Mouse (Mus musculus) cerebellum, adult 8-10 months (tissue): ENCODE results near the gene Gamt.

Experiments used
- DNase-seq: peaks from one replicate; pipeline ENCODE4 v3.0.0; 2022

Gene Gamt

DNA sequence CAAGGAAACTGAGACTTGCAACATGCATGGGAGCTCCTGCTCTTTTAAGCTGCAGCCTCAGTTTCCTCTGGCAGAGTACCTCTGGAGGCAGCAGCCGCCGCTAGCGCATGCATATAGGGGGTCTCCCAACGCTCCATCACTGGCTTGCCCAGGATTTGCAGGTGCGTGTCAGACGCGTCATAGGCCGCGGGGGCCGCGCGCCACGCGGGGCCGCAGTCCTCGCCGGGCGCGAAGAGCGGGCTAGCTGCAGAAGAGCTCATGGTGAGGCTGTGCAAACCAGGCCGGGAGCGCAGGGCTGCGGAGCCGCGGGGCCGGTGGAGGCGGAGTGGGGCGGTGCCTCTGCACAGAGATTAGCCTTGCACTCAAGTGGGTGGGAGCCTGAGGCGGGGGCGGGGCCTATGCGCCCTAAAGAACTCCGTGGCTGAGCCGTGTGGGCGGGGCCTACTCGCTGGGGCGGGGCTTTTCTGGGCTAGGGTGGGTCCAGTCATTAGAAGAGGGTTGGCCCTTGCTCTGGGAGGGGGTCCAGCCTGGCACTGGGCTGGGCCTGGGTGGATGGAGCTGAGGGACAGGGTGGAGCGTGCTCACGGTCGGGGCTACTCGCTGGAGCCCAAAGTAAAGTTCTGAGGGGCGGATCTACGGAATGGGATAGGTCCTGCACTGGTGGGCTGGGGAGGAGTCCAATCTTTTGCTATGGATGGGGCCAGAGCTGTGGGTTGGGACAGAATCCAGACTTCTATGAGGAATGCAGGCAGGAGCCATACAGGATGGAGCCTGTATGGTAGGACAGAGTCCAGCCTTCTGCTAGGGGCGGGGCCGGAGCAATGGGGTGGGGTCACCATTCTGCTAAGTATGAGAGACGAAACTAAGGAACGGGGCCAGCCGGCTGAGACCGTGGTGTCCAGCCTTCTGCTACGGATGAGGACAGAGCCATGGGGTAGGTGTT lies at the start of gene Gamt, which contains the start of gene Dazap1:
Gamt (minus strand) TSS at position 371 of the 943 bp plus-strand sequence.
Dazap1 (plus strand) TSS at position 845 of the 943 bp plus-strand sequence.
- DNase-seq, result peak; percentile 92

- DNase-seq, result no peak
These were observed 44.0 kb upstream of the Gamt start for GRCm38 (mm10) chr10:80304862-80305261.

DNA sequence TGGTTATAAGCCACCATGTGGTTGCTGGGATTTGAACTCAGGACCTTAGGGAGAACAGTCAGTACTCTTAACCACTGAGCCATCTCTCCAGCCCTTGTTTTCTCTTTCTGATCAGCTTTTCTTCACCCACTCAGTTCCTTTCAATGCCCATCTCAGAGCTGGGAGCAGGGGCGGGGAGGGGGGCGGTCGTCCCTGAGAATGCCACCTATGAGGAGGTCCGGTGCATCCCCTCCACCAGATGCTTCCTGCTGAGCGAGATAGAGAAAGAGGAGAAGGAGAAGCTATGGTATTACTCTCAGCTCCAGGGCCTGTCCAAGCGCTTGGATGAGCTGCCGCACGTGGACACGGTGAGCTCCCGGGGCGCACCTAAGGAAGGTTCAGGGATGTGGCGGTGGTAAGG lies 43.6 kb upstream of the Gamt start:
- DNase-seq, result no peak

- DNase-seq, result no peak
These were observed 41.7 kb upstream of the Gamt start for GRCm38 (mm10) chr10:80302471-80302881.

DNA sequence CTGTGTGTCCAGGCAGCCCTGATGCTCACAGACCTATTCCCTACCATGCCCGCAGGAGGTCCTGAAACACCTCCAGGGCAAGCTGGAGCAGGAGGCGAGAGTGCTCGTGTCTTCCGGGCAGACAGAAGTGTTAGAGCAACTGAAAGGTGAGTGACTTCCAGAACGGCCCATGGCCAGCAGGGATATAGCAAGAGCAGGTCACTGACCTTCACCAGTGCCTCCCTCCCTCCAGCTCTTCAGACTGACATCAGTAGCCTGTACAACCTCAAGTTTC lies 41.2 kb upstream of the Gamt start:
- DNase-seq, result no peak

DNA sequence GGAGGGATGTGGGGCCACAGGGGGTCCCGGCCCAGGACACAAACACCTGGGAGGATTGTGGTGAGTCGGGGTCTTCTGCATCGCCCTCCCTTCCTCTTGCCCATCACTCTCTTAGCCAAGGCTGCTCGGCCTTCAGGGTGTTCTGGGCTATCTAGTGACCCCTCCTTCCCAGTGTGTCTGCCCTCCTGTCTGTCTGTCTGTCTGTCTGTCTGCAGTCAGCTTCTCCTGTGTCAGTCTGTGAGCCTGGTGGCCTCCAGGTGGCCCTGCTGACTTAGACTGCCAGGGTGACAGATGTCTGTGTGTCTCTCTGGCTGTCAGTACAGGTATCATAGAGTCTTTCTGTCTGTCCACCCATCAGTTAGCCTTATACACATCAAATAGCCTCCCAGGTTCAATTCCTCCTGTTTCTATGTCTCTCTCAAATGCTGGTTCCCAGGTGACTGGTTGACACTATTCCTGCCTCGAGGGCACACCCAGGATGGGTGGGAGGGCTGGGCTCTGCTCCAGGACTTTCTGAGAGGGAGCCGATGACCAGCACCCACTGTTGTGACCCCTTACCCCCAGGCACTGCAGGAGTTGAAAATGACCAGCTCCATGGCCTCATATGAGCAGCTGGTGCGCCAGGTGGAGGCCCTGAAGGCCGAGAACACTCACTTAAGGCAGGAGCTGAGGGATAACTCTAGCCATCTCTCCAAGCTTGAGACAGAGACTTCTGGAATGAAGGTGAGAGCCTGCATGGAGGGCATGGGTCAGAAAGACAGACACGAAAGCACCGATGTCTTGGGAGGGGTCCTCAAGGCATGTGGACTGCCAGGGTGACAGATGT lies 40.7 kb upstream of the Gamt start:
- DNase-seq, result no peak

DNA sequence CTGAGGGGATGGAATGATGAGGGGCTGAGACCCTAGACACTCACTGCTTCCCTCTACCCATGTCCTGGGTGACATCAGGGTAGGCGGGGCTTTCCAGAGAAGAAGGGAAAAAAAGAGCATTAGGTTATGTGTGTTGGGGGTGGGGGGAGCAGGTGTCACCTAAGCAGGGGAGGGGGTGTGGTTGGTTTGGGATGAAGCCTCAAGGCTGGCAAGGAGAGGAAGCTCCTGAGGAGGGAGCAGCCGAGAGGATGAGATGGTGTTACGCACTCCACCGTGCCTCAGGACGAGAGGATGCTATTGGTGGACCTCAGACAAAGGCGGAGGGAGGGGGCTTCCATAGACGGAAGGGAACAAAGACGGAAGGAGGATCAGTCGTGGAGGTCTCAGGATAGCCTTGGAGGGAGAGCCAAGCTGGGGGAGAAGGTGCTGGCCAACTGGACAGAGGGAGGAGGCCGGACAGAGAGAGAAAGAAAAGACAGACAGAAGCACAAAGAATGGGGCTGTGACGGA lies 39.9 kb upstream of the Gamt start:
- DNase-seq, result no peak

GRCm38 (mm10) chr10:80299824-80300223 lies 39.0 kb upstream of the Gamt start:
- no peak for DNase-seq

GRCm38 (mm10) chr10:80299301-80299700 lies 38.5 kb upstream of the Gamt start:
- DNase-seq, result no peak

- DNase-seq, result peak; percentile 91
These were observed 37.9 kb upstream of the Gamt start for GRCm38 (mm10) chr10:80298571-80299281.

DNA sequence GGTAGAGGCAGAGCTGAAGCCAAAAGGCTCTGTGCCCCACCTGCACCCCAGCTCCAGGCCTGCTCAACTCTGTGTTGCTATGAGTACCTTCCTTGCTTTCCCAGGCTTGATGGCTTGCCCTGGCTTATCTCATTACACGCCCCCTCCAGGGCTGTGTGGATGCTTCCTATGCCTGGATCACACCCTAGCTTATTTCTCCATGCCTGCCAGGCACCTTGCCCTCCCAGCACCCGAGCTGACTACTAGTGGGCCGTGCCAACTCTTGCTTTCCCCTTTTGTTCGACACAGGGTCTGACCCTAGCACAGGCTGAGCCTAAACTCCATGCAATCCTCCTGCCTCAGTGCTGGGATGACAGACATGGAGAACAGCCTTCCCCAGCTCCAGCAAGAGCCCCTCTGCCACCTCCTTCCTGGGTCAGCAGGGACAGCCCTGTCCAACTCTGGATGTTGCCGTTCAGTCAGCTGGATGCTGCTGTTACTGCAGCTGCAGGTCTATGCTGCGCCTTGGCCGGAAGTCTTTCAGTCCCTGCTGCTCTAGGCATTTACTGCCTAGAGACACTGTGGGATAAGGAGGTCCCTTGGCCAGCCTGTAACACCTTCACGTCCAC lies 36.8 kb upstream of the Gamt start:
- no peak for DNase-seq

DNA sequence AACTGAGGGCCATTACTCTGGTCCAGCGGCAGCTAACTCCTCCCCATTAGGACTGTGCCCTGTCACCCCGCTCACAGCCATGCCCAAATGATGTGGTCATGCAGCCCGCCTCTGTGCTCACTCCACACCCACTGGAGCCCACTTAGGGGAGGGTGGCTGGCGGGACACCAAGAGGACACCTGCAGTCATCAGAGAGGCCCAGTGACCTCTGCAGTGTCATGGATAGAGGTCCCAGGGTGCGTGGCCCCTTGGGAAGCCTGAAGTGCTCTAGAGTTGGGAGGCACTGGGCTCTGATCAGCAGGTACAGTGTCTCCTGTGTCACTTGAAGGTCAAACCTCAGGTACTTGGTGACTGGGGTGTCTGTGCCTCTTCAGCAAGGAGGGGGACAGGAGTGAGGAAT lies 36.0 kb upstream of the Gamt start:
- no peak for DNase-seq

DNA sequence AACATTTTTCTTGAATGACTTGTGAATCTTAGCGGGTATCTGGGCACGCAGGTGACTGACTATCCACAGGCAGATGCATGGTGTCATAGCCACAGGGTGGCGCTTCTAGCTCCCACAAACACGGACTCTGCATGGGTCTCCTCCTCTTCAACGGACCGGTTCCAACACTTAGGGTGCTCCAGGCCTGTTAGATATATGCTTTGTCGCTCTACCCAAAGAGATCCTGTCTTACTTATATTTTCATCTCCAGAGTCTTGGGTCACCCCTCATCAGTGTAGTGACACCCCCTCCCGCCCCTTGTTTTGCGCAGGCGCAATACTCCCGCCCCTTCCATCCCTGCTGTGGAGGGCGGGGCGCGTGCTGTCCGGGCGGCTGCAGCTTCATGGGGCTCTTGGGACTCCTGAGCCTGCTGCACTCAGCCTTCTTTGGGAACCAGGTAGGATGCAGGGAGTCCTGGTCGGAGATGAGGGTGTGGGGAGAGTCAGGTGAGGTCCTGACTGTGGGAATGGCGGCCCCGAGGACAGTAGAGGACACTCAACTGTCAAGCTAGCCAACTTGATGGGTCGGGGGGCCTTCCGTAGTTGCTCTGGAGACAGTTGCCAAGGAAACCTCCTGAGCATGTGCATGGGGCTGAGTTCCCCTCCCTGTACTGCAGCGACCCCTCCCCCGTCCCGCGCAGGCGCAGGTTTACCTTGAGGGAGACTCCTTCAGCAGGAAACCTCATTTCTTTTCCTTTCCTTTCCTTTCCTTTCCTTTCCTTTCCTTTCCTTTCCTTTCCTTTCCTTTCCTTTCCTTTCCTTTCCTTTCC lies 35.0 kb upstream of the Gamt start, which contains the start of gene Apc2:
Apc2 (plus strand) TSS at position 360 of the 808 bp plus-strand sequence.
- DNase-seq, result peak; percentile 86

DNA sequence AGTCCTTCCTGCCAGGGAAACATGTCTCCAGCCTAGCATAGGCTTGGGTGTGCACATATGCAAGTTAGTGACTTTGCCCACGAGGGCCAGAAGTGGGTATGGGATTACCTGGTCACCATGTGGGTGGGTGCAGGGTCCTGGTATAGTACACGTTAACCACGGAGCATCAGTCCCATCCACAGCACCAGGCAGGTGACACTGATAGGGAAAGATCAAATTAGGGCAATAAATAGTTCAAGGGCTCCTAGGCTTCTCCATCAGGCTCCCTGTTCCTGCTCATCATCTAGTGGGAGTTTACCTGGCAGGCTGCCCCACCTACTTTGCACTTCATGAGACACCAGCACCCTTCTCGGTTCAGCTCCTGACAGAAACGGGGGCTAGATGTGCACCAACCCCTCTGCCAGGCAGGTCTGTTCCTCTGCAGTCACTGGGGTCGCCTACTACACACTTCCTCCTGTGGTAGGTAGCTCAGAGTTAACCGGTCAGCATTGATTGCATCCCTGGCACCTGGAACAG lies 34.0 kb upstream of the Gamt start:
- DNase-seq, result no peak

DNA sequence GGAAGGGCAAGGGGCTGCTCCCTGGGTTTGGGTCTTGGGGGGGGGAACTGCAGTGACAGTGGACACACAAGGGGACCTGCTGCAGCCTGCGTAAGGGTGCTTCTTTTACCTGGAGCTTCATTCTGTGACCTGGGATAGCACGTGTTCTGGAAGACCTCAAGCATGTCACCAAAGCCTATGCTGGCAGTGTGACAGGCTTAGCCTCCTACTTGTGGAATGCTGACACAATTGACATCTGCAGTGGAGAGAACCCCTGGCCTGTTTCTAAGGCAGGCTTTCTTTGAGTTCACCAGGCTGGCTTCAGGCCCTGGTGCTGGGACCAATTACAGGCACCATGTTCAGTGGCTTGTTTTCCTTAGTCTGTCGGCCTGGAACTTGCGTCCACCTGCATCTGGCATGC lies 33.5 kb upstream of the Gamt start:
- DNase-seq, result no peak

GRCm38 (mm10) chr10:80293325-80293724 lies 32.5 kb upstream of the Gamt start:
- no peak for DNase-seq

GRCm38 (mm10) chr10:80292251-80293146 lies 31.7 kb upstream of the Gamt start, which contains the start of gene Rps15:
Rps15 (plus strand) TSS chr10:80292453.
- peak; percentile 92 for DNase-seq

DNA sequence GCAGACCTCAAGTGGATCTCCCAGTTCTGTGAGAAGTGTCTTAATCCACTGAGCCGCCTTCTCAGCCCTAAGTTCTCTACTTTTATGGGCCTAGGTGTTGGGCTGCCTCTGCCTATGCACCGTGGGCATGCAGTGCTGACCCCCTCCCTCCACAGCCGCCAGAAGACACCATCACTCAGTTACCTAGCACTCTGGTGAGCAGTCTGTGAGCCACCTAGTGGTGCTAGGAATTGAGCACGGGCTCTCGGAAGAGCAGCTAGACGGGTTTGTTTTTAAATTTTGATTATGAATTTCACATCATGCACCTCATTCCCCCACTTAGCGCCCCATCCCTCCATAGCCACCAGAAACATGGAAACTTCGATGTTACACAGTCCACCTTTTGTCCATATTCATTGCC lies 27.8 kb upstream of the Gamt start:
- DNase-seq, result no peak

- DNase-seq, result no peak
These were observed 27.3 kb upstream of the Gamt start for GRCm38 (mm10) chr10:80288097-80288496.
